Comparison of ENCODE assay signal across 8 mouse cellular contexts in the genomic region with DNA sequence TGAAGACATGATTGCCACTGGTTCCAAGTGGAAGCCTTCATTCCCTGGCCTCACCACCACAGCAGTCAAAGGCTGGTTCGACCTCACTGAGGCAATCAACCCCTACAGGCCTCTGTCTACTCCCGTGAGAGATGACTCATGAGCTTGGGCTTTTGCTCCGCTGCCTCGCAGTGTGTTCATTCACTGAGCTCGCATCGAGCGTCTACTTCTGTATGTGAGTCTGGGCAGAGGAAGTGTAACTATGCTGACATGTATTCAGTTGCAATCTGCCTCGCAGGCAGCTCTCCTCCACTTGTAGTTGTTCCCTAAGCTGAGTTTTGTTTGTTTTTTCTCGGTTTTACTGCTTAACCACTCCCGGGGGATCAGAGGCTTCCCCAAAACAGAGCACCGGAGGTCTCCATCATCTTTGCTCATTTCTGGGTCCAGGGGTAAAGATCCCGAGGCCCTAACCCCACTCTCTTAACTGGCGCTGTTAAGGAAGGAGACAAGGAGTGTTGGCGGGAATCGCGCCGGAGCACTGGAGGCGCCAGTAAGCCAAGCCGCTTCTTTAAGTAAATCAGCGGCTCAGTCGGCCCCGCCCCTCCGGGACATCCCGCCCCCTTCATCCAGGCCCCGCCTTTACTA. TPM values are rescaled to one million over a fixed set of nuclear protein-coding genes. Genes with fewer than 3 reads are reported as not detected.
A peak's percentile ranks its signal among the peaks of the same experiment; 100 is the strongest.
DNase-seq lines count a peak whose midpoint lies in the region; ATAC-seq and TF ChIP-seq lines count a peak whose summit lies in the region.

No protein-coding gene starts in this region.

- intact Hi-C loops in heart, postnatal 10 days (cut with DNase I): loop anchor here (2.0 to 5.0 kb wide), 5 partner anchors 19 to 312 kb away; no protein-coding TSS in a partner anchor

- peak overlapping the region; percentile 19 for H3K4me3 ChIP-seq in embryonic fibroblast, embryonic 13.5 days (ENCODE audit: insufficient read depth, low read length)
- peak overlapping the region; percentile 86 for H3K4me3 ChIP-seq in limb, embryonic 14.5 days (replicated peaks; ENCODE audit: low read length)
- H3K4me3 ChIP-seq in midbrain, embryonic 14.5 days (replicated peaks; ENCODE audit: low read depth, low read length): peak overlapping the region; percentile 73

- peak; percentile 51 for DNase-seq in layer of hippocampus, adult 11-12 months (ENCODE audit: low spot score)
- DNase-seq in layer of hippocampus, postnatal 25 days (ENCODE audit: extremely low spot score in 1 of 2, low spot score in 1 of 2): no peak
- peak; percentile 90 for DNase-seq in NIH3T3 (ENCODE audit: low read depth)
- peak; percentile 69 to 75 for DNase-seq in heart, postnatal 10 days
- peak; percentile 72 for DNase-seq in limb, embryonic 14.5 days (ENCODE audit: low spot score)
- DNase-seq in midbrain, embryonic 14.5 days: peak; percentile 62
- DNase-seq in thymus, postnatal 10 days (ENCODE audit: low spot score in 2 of 2): peak; percentile 22 to 23

- peak; percentile 13; the same call in 1 of the 2 replicates for ATAC-seq in limb, embryonic 14.5 days (ENCODE audit: low FRiP score, low read depth)
- ATAC-seq in midbrain, embryonic 14.5 days (ENCODE audit: low FRiP score, low TSS enrichment): no peak

- WGBS in limb, embryonic 14.5 days: under 1% methylated on average over 25 of the region's 25 CpGs
- under 1% methylated on average over 25 of the region's 25 CpGs for WGBS in midbrain, embryonic 14.5 days

- TF ChIP-seq POLR2A in embryonic fibroblast, embryonic 13.5 days (IDR thresholded peaks at IDR 0.05; ENCODE audit: low read depth, low read length): peak; percentile 95
- peak; percentile 88; the same call in 1 of the 2 replicates for TF ChIP-seq POLR2A in limb, embryonic 14.5 days (IDR thresholded peaks at IDR 0.05; ENCODE audit: borderline replicate concordance, extremely low read depth, insufficient read depth, insufficient read length)

- H3K27me3 ChIP-seq in limb, embryonic 14.5 days (ENCODE audit: control insufficient read depth, insufficient read depth, low read length): no peaks in the 10 kb centered on the region
- H3K27me3 ChIP-seq in midbrain, embryonic 14.5 days (ENCODE audit: control insufficient read depth, insufficient read depth, low read length): no peaks in the 10 kb centered on the region

- peak overlapping the region; percentile 48 for H3K4me2 ChIP-seq in limb, embryonic 14.5 days (replicated peaks; ENCODE audit: low read depth, low read length, severe bottlenecking)
- H3K4me2 ChIP-seq in midbrain, embryonic 14.5 days (ENCODE audit: low read length): peak overlapping the region; percentile 78

- peak overlapping the region; percentile 99 for H3K27ac ChIP-seq in embryonic fibroblast, embryonic 13.5 days (ENCODE audit: insufficient read depth, low read length)
- peak overlapping the region; percentile 83 for H3K27ac ChIP-seq in limb, embryonic 14.5 days (replicated peaks; ENCODE audit: low read depth, low read length)
- peak overlapping the region; percentile 73; the same call in 1 of the 2 replicates for H3K27ac ChIP-seq in midbrain, embryonic 14.5 days (replicated peaks; ENCODE audit: low read depth, low read length)

- H3K36me3 ChIP-seq in limb, embryonic 14.5 days (ENCODE audit: control insufficient read depth, insufficient read depth, low read length): no peaks in the 10 kb centered on the region
- no peaks in the 10 kb centered on the region for H3K36me3 ChIP-seq in midbrain, embryonic 14.5 days (ENCODE audit: control insufficient read depth, insufficient read depth, low read length)

- H3K9me3 ChIP-seq in limb, embryonic 14.5 days (ENCODE audit: control insufficient read depth, low read length): no peaks in the 10 kb centered on the region
- no peaks in the 10 kb centered on the region for H3K9me3 ChIP-seq in midbrain, embryonic 14.5 days (ENCODE audit: control insufficient read depth, low read length)

- no peak for TF ChIP-seq CTCF in embryonic fibroblast, embryonic 13.5 days (IDR thresholded peaks at IDR 0.05; ENCODE audit: borderline replicate concordance, insufficient read depth, low read length)

- H3K4me1 ChIP-seq in embryonic fibroblast, embryonic 13.5 days (ENCODE audit: control insufficient read depth, insufficient read depth, low read length): peaks cover 9% of the 10 kb centered on the region
- H3K4me1 ChIP-seq in limb, embryonic 14.5 days (ENCODE audit: control insufficient read depth, insufficient read depth, low read length): peaks cover 19% of the 10 kb centered on the region
- H3K4me1 ChIP-seq in midbrain, embryonic 14.5 days (ENCODE audit: control insufficient read depth, insufficient read depth, low read length): peaks cover 27% of the 10 kb centered on the region

- peak overlapping the region; percentile 47 for H3K9ac ChIP-seq in limb, embryonic 14.5 days (ENCODE audit: low read depth, low read length, severe bottlenecking)
- peak overlapping the region; percentile 74; the same call in 1 of the 2 replicates for H3K9ac ChIP-seq in midbrain, embryonic 14.5 days (replicated peaks; ENCODE audit: low read length)

RNA-seq across cellular contexts. Expression of gene Sh3bp4, which starts 0.6 kb away (rescaled TPM):
- 10 to 100 TPM; 28.3 to 29.3 TPM for total RNA-seq in layer of hippocampus, postnatal 25 days (2021)
- 19.8 and 21.7 TPM in 2 replicates for polyA plus RNA-seq in embryonic fibroblast, embryonic 13.5 days (2011; ENCODE audit: insufficient read length, low read depth, missing spikeins)
- total RNA-seq in heart, postnatal 10 days (2021): 10 to 100 TPM; 26.2 to 28.6 TPM
- polyA plus RNA-seq in limb, embryonic 14.5 days (2012; rRNA removed): 20.8 and 26.5 TPM in 2 replicates
- polyA plus RNA-seq in limb, embryonic 14.5 days (2014; fragmentation: Nextera tagmentation; extraction: Ambion mirVana): 20.4 and 21.2 TPM in 2 replicates
- polyA plus RNA-seq in midbrain, embryonic 14.5 days (2014; fragmentation: Nextera tagmentation; extraction: Ambion mirVana): 9.7 and 10.6 TPM in 2 replicates

Comparison
In these comparisons a context has a peak if more than half of its experiments do, and no peak if none do; other contexts are left out.
1. DNase-seq: peak in layer of hippocampus, adult 11-12 months (single experiment), NIH3T3 (single experiment), heart, postnatal 10 days (2 of 2), limb, embryonic 14.5 days (single experiment), midbrain, embryonic 14.5 days (single experiment) and thymus, postnatal 10 days (2 of 2); none in layer of hippocampus, postnatal 25 days (0 of 2).
2. H3K4me3 ChIP-seq: peak in every context shown above with its lines; median percentile 86 in limb, embryonic 14.5 days; 73 in midbrain, embryonic 14.5 days; 19 in embryonic fibroblast, embryonic 13.5 days.
3. Peak in every context shown above with its lines, with median percentiles within 50 percentile points of each other: H3K27ac ChIP-seq.